Mouse (Mus musculus) thymus, postnatal 4 days (tissue): Measurements from ENCODE around the gene Nit1.

ENCODE experiments used
- DNase-seq: peaks from one replicate; pipeline ENCODE4 v3.0.0; 2021

Gene Nit1

DNA sequence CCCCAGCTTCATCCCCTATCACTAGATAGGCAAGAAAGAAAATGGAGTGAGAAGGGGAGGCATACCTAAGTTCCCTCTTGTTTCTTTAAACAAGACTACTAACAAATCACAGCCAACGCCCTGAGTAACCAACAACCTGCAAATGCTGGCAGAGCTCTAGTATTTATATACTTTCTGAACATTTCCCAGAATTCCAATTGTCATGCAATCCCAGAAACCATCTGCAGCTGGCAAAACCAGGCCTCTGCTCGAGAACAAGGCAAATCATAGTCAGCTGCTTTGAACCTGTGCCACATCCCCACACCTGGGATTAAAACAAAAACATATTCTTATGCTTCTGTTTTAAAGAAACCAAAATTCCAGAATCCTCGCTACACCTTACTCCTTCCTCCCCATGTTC, 52.1 kb downstream of the Nit1 start:
- no peak for DNase-seq

DNA sequence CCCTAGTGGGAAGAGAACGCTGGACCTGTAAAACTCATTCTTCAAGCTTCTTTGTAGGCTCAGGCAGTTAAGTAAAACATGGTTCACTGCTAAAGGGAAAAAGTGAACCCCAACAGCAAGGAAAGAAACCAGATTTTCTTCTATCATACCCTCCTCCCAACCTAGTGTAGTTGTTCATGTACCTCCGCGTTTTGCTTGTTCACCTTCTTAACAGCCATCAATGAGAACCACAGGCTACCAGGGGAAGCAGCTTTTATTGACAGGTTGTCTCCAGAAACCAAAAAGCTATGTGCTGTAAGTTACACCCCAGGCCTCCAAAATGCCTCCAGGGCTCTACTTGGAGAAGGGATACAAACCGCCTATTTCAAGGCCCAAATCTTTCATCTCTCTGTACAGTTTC, 57.1 kb downstream of the Nit1 start:
- no peak for DNase-seq
